Mouse (Mus musculus): ENCODE measurements around the gene Snapc5.
"Not testable (repeated sequence)": the region's sequence is repeated elsewhere in the genome, so short reads cannot be mapped to it uniquely, and the experiment has no call there.

The Snapc5 gene

GRCm38 (mm10) chr9:64178974-64179646 is at the start of gene Snapc5:
Snapc5 (plus strand) TSS chr9:64179274.
- peak; percentile 87 for DNase-seq (ENCODE audit: low read depth, low spot score)

DNA sequence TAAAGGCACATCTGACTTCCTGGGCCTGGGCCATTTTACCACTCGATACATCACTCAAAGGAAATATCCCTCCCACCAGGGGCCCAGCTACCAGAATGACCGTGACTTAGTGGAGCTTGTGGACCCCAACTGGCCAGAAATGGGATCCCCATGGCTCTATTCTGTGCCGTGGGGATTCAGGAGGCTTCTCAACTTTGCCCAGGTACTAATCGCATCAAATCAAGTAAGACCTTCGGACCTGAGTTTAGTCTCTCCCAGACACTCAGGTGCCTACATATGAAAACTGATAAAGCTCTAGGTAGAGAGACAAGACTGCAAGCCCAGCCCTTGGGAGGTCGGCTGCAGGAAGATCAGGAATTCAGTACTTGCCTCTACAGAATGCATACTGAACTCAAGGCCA is 47.5 kb upstream of the Snapc5 start:
- no peak for DNase-seq (ENCODE audit: low read depth, low spot score)

DNA sequence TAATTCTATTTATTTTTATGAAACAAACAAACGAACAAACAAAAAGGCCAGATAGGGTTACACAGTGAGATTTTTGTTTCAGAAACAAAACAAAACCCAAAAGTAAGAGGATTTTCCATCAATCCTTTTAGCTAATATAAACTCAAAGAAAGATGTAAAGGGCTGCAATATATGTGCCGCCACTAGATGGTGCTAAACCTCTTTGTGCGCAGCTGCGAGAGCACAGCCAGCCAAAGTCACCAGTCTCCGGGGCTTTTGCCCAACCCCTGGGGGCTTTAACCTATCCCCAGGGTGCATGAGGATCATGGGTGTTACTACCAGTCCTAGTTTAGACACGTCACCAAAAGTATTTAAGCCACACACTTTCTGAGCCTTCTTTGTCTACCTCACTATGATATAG is 40.2 kb upstream of the Snapc5 start:
- DNase-seq (ENCODE audit: low read depth, low spot score): not testable (repeated sequence)

GRCm38 (mm10) chr9:64139879-64140278 is 39.2 kb upstream of the Snapc5 start:
- DNase-seq (ENCODE audit: low read depth, low spot score): no peak

DNA sequence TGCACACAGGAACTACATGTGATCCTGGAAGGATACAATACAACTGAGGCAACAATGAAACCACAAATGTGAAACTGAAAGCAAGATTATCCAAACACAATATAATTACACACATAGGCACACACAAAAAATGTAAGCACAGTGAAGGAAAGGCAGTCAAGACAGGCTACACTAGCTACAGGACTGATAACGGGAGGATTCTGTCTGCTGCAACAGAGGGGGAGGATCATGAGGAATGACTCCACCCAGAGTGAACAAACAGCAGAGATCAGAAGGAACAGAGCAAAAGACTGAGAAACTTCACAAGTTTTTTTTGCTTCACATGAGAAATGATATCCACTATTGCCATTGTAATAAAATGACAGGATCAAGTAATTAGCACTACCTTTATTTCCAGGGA is 22.4 kb upstream of the Snapc5 start:
- no peak for DNase-seq (ENCODE audit: low read depth, low spot score)

DNA sequence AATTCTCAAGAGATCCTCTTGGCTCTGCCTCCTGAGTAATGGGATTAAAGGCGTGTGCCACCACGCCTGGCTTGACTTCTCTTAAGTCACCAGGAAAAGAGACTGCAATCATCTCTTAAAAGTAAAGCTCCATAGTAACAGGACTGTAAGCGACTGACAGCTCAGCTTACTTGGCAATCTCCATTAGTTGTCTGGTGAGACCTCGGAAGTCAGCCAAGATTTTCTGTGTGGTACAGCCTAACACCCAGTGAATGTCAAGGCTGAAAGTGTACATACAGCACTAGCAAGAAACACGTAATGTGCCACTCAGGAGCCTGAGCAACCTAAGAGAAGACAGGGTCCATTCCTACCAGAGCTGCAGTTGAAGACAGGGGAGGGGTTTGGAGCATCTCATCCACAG is 18.6 kb upstream of the Snapc5 start:
- no peak for DNase-seq (ENCODE audit: low read depth, low spot score)

GRCm38 (mm10) chr9:64169967-64170366 is 9.1 kb upstream of the Snapc5 start:
- not testable (repeated sequence) for DNase-seq (ENCODE audit: low read depth, low spot score)

GRCm38 (mm10) chr9:64172145-64172815 is 6.8 kb upstream of the Snapc5 start:
- no peak for DNase-seq (ENCODE audit: low read depth, low spot score)

DNA sequence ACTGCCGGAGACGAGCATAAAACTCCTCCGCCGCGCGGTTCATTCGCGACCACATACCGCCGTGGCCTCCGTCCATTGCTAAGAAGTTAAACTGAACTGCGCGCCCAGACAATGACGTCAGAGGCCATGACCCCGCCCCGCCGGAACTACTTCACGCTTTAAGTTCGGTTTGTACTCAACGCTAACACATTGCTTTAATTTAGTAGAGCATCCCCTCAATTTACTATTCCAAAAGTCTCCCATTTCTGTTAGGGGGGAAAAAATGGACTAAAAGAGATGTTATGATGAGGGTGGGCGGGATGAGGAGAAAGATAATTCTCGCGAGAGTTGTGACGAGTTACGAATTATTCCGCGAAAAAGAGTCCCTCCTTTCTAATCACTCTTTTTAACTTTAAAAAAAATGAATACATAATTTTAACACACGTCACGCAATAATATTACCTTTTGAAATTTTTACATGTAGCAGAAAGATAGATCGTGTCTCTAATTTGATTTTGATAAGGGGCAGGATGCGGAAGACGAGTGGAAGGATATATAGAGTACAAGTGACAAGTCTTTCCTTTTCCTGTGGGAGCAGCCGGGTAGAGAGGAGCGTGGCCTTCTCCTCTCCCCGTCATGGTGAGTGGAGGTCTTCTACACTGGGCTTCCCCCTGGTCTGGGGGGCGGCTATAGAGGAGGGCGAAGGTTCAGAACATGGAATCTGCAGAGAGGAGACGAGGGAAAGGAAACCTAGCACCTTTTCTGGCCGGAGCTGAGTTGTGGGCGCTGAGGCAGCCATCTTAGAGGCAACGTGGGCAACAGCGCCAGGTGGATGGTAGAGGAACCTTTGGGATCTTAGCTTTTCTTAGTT is 6.0 kb upstream of the Snapc5 start, which contains the start of the genes Zwilch and Rpl4:
TSS of gene Zwilch (minus strand) at position 289 of the 850 bp plus-strand sequence.
TSS of gene Rpl4 (plus strand) at position 560 of the 850 bp plus-strand sequence.
- peak; percentile 78 for DNase-seq (ENCODE audit: low read depth, low spot score)

DNA sequence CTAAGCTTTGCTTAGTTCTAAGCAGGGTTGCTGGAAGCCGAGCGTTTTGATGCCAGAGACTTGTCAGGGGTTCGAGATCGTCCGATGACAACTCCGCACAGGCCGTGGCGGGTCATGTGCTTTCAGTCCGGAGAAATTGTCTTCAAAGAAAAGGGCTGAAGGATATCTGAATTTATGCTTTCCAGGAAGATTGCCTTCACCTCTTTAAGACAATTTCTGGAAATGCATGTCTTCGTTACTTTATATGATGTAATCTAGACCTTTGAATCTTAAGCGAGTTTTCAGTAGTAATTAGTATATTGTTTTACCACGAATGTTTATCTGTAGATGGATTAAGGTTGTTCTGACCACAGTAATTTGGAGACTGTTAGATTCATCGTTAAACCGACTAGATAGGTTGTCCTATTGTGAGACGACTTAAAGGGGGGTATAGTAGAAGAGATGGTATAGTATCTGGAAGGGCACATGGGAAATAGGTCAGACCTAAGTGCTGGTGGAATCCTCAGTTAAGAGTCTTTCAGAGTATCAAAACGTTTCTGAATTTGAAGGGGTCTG is 5.3 kb upstream of the Snapc5 start:
- DNase-seq (ENCODE audit: low read depth, low spot score): no peak

DNA sequence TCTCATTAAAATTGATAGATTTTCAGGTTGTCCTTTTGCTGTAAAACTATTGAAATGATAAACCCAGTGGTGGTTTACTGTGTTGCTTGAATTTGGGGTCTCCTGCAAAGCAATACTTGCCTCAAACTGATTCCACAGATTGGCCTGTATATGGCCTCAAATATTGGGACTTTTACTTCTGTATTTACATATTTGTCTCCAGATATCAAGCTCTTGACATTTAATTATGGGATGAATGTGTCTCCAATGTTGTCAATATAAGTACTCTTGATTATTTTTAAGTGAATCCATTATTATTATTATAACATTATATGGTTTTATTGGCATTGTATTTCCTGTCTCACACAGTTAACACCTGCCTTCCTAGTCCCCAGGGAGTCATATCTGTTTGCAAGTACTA is 4.7 kb upstream of the Snapc5 start:
- no peak for DNase-seq (ENCODE audit: low read depth, low spot score)

DNA sequence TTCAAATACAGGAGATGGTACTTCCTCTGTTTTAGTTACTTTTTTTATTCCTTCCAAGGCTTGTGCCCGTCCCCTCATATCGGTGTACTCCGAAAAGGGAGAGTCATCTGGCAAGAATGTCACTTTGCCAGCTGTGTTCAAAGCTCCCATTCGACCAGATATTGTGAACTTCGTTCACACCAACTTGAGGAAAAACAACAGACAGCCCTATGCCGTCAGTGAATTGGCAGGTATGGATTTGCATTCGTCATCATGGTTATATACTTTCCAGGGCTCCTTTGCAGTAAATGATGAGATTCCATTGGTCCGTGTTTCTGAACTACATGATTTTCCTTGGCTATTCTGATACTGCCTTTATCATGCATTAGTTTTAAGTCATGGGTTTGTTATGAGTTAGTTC is 4.3 kb upstream of the Snapc5 start:
- no peak for DNase-seq (ENCODE audit: low read depth, low spot score)

- DNase-seq (ENCODE audit: low read depth, low spot score): no peak
These were observed 3.7 kb upstream of the Snapc5 start for GRCm38 (mm10) chr9:64175378-64175777.

DNA sequence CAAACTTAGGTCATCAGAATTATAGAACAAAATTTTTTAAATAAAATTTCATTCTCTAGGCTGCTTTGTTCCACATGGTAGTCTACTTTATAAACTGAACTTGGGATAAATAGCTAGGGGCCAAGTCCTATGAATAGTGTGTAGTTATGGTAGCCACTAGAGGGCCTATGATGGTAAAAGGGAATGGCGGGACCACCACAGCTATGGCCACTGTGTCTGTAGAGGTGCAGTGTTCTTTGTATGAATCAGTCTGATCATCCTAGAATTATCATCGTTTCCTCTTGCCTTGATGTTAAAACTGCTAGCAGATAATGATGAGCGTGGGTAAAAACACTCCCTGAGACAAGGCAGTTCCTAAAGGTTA is 482 bp upstream of the Snapc5 start:
- no peak for DNase-seq (ENCODE audit: low read depth, low spot score)

GRCm38 (mm10) chr9:64183295-64183694 is 4.2 kb downstream of the Snapc5 start:
- DNase-seq (ENCODE audit: low read depth, low spot score): not testable (repeated sequence)

- no peak for DNase-seq (ENCODE audit: low read depth, low spot score)
These were observed 5.2 kb downstream of the Snapc5 start for GRCm38 (mm10) chr9:64184166-64184840.

GRCm38 (mm10) chr9:64193879-64194278 is 14.8 kb downstream of the Snapc5 start:
- DNase-seq (ENCODE audit: low read depth, low spot score): no peak

GRCm38 (mm10) chr9:64195554-64195953 is 16.5 kb downstream of the Snapc5 start:
- no peak for DNase-seq (ENCODE audit: low read depth, low spot score)

DNA sequence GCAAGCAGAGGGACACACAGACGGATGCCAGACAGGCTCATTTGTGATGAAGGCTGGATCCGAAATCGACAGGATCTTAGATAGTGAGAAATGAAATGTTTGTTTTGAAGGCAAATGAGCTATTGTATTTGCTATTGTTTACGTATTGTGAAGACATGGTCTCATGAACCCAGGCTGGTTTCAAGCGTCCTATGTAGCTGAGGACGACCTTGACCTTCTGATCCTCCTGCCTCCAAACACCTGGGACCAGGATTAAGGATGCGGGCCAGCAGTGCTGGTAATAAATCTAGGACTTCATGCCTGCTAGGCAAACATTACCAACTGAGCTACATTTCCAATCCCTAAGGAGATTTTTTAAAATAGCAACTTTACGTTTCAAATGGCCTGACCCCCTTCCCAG is 18.4 kb downstream of the Snapc5 start:
- no peak for DNase-seq (ENCODE audit: low read depth, low spot score)

DNA sequence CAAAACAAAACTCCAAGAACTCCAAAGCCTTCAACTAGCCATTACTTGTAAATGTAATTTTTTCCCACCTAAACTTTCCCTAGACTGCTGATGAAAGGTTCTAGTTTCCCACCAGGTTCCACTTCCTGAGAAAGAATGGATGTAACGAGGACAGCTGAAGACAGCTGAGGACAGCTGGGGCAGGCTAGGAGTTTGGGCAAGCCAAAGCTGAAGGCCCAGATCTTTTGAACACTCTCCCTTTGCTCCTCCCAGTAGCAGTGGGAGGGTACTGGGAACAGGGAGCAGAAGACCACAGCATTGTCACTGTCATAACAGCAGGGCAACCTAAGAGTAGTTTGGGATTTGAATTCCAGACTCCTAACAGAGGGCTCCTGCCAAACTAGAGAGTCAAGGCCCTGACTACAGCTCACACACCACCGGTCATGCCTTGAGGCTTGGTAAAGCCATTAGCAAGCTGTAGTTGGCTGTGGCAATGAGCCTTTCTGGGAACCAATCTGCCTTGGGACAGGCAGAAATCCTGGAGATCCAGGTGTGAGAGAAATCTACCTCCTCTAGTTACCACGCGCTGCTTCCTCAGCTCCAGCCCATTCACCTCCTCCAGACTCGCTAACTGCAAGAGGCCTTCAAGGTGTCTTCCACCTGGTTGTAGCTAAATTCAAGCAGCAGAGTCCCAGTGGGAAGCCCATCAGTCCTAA is 19.1 kb downstream of the Snapc5 start:
- DNase-seq (ENCODE audit: low read depth, low spot score): no peak
